Mouse (Mus musculus) liver, embryonic 14.5 days (tissue): ENCODE data around the gene Sik3. TPM values are rescaled to one million over a fixed set of nuclear protein-coding genes. Genes with fewer than 3 reads are reported as not detected.
"Not testable (repeated sequence)": the region's sequence is repeated elsewhere in the genome, so short reads cannot be mapped to it uniquely, and the experiment has no call there.

Source experiments
- ATAC-seq: fragments of 200-750 bp; cut with Nextera tagmentation; 2 replicates; pipeline ENCODE4 v1.8.0; 2017; ENCODE audit warnings: moderate number of reproducible peaks, mild to moderate bottlenecking, moderate library complexity; ENCODE audit not compliant: insufficient read depth
- DNase-seq, 3 experiments: peaks; one replicate each; pipeline ENCODE4 v3.0.0-alpha.2; 2012 to 2013; ENCODE audit warnings: low read depth in 3 of 3, low spot score in 3 of 3
- H3K27ac ChIP-seq: fragments of 300-500 bp; sonication (generic); 2 replicates; pipeline ENCODE4 v1.5.1; 2014; ENCODE audit warnings: moderate library complexity, mild to moderate bottlenecking, control low read depth, inconsistent platforms
- H3K27me3 ChIP-seq: fragments of 300-500 bp; sonication (generic); 2 replicates; pipeline ENCODE4 v1.6.1; 2014; ENCODE audit warnings: mild to moderate bottlenecking, low read length, moderate library complexity; ENCODE audit not compliant: control insufficient read depth, insufficient read depth
- H3K36me3 ChIP-seq: fragments of 300-500 bp; sonication (generic); replicated peaks from 2 replicates; pipeline ENCODE4 v1.6.1; 2014; ENCODE audit warnings: low read depth; ENCODE audit not compliant: control insufficient read depth, insufficient read depth
- H3K4me1 ChIP-seq, 2 experiments: fragments of 200-500 bp in 1 of 2; fragments of 300-500 bp in 1 of 2; sonication (generic) in 1 of 2; replicated peaks; 2 replicates each; pipeline ENCODE4 v1.6.1; 2012 to 2014; ENCODE audit warnings: antibody characterized with exemption in 1 of 2, inconsistent platforms in 1 of 2, low read length in 1 of 2; ENCODE audit not compliant: control insufficient read depth in 2 of 2, insufficient read depth in 2 of 2
- H3K4me2 ChIP-seq: fragments of 300-500 bp; sonication (generic); 2 replicates; pipeline ENCODE4 v1.6.1; 2014; ENCODE audit warnings: low read depth, mild to moderate bottlenecking, control low read depth, moderate library complexity
- H3K4me3 ChIP-seq, 2 experiments: fragments of 200-500 bp in 1 of 2; fragments of 300-500 bp in 1 of 2; sonication (generic) in 1 of 2; 2 replicates each; pipeline ENCODE4 v1.5.1; 2012 to 2014; ENCODE audit warnings: low read depth in 2 of 2, low read length in 2 of 2, mild to moderate bottlenecking in 2 of 2, control low read depth in 1 of 2, inconsistent platforms in 1 of 2, moderate library complexity in 1 of 2; ENCODE audit not compliant: insufficient read depth in 1 of 2
- H3K9ac ChIP-seq: fragments of 300-500 bp; sonication (generic); replicated peaks from 2 replicates; pipeline ENCODE4 v1.6.1; 2014; ENCODE audit warnings: mild to moderate bottlenecking, control low read depth, moderate library complexity
- H3K9me3 ChIP-seq: fragments of 300-500 bp; sonication (generic); 2 replicates; pipeline ENCODE4 v1.6.1; 2016; ENCODE audit warnings: low read length, mixed read lengths; ENCODE audit not compliant: control insufficient read depth
- CTCF ChIP-seq: IDR thresholded peaks from 2 replicates; pipeline ENCODE4 v1.5.1; 2016; ENCODE audit warnings: antibody characterized with exemption, low read depth, control low read depth
- EP300 ChIP-seq: IDR thresholded peaks from 2 replicates; pipeline ENCODE4 v1.6.1; 2016; ENCODE audit warnings: antibody characterized with exemption, low read depth
- WGBS: fragments of 180-500 bp; shearing (Covaris S2); extraction: QIAGEN DNeasy Blood & Tissue Kit; methylation state at CpG from one replicate; pipeline ENCODE4 v1.1.7; 2014; ENCODE audit not compliant: insufficient replicate concordance; 5-methylcytosine and 5-hydroxymethylcytosine counted together
- polyA plus RNA-seq, 2 experiments: library from polyadenylated mRNA; depleted of rRNA in 1 of 2; stranded (reverse) in 1 of 2; unstranded in 1 of 2; fragments of >200 nt; fragmentation: Nextera tagmentation in 1 of 2; extraction: Ambion mirVana in 1 of 2; gene quantifications; 2 replicates each; pipeline versions ENCODE4 v1.2.1 to v1.2.3; 2012 to 2014

Sik3 gene
- polyA plus RNA-seq, 2 experiments: 2.1 to 3.0 TPM

DNA sequence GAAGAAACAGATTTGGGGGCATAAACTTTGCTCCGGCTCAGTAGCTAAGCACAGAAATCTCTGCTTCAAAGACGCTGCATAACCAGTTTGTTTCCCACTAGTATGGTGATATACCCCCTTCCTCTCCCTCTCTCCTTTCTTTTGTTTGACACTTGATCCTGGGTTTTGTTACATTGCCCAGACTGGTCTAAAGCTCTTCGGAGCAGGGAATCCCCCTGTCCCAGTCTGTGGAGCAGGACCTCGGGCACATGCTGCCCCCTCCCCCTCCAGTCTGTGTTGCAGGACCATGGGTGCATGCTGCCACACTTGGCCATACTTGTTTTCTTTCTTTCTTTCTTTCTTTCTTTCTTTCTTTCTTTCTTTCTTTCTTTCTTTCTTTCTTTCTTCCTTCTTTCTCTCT is 77.4 kb downstream of the Sik3 start:
- H3K4me2 ChIP-seq: no peak overlapping the region
- H3K9me3 ChIP-seq: no peaks in the 10 kb centered on the region
- no peak overlapping the region for H3K27ac ChIP-seq
- no peak for ATAC-seq
- no peaks in the 10 kb centered on the region for H3K36me3 ChIP-seq
- no peaks in the 10 kb centered on the region for H3K27me3 ChIP-seq
- H3K4me3 ChIP-seq: no peak overlapping the region
- 61% methylated on average over 4 of the region's 4 CpGs for WGBS
- TF ChIP-seq EP300 (no peak), CTCF (no peak)
- peaks cover 0 to 13% of the 10 kb centered on the region in 2 experiments; a peak in 2 of 4 replicates for H3K4me1 ChIP-seq
- no peak overlapping the region for H3K9ac ChIP-seq
- DNase-seq: no peak

DNA sequence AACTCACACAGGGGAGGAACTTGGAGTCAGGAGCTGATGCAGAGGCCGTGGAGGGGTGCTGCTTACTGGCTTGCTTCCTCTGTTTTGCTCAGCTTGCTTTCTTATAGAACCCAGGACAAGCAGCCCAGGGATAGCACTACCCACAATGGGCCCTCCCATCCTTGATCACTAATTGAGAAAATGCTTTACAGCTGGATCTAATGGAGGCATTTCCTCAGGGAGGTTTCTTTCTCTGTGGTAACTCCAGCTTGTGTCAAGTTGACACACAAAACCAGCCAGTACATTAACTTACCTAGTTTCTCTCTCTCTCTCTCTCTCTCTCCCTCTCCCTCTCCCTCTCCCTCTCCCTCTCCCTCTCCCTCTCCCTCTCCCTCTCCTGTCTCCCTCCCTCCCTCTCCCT is 78.5 kb downstream of the Sik3 start:
- H3K27ac ChIP-seq, H3K27me3 ChIP-seq, H3K4me2 ChIP-seq, DNase-seq, H3K36me3 ChIP-seq, H3K9ac ChIP-seq, H3K4me3 ChIP-seq, ATAC-seq, H3K9me3 ChIP-seq: not testable (repeated sequence)
- peaks cover 0 to 11% of the 10 kb centered on the region in 2 experiments; a peak in 2 of 4 replicates for H3K4me1 ChIP-seq
- WGBS: 12% methylated on average over 1 of the region's 1 CpGs

DNA sequence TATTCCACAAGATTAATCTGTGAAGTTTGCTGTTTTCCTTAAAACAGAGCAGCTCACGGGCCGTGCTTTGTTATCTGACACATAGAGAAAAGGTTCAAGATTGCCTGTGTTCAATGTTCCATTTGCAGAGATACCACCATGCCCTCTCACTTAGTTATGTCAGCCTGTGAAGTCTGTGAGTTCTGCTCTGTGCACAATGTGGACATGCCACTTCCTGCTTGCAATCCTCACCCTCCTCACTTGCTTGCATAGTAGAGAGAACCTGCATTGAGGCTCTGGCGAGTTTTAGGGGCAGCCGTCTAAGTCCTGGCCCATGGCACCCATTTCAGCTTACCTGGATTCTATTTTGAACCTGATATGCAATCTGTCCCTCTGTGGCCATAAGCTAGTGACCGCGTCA is 80.0 kb downstream of the Sik3 start:
- WGBS: 65% methylated on average over 6 of the region's 6 CpGs
- TF ChIP-seq EP300 (no peak), CTCF (no peak)
- H3K9ac ChIP-seq: no peak overlapping the region
- H3K27me3 ChIP-seq: no peaks in the 10 kb centered on the region
- no peak overlapping the region for H3K4me2 ChIP-seq
- no peak overlapping the region for H3K4me3 ChIP-seq
- no peaks in the 10 kb centered on the region for H3K9me3 ChIP-seq
- ATAC-seq: no peak
- no peaks in the 10 kb centered on the region for H3K36me3 ChIP-seq
- no peak for DNase-seq
- H3K27ac ChIP-seq: no peak overlapping the region
- H3K4me1 ChIP-seq: peaks cover 0 to 8% of the 10 kb centered on the region in 2 experiments; a peak in 2 of 4 replicates

DNA sequence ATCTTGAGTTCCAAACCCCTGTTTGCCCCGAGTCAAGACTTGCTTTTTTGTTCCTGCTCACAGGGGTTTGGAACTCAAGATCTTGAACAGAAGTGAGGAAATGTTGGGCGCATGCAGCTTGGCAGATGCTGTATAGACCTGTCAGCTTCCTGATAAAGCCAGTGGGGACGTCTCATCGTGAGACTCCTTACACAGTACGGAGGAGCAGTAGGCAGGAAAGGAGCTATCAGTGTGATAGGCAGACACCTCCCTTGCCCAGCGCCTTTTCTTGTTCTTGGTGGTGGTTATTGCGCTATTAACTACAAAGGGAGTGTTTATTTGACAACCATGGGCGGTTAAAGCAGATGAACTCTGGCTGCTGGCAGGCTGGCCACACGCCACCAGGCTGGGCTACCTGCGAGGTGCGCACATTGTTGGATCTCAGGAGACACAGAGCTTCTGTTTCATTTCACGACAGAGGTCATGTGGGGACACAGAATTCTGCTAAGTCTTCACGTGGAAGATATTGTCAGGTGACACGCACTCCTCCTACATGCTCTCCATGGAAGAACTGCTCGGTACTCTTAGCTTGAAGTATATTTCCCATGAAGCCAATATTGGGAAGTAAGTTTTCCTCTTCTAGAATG is 85.9 kb downstream of the Sik3 start:
- peak; percentile 74; the same call in 1 of the 2 replicates for ATAC-seq

DNA sequence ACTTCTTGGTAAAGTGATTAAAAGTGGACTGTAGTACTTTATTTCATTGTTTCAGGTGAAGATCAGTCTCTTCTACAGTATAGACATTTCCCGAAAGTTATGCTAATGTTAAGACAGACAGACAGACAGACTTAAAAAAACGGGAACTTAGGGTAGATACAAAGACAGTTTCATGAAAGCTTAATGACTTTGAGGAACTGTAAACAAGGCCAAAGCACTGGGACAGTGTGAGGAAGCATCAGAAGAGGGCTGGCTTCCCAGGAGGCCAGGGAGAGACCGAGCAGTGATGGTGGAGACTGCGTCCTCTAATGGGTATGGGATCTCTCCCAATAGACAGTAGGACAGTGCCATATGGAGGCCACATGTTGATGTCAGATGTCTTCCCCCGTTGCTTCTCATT is 86.5 kb downstream of the Sik3 start:
- Histone ChIP-seq H3K36me3 (no peaks in the 10 kb centered on the region), H3K4me3 (no peak overlapping the region), H3K4me1 (peaks cover 11 to 12% of the 10 kb centered on the region in 2 experiments; a peak in 3 of 4 replicates), H3K4me2 (no peak overlapping the region), H3K27me3 (no peaks in the 10 kb centered on the region), H3K27ac (no peak overlapping the region), H3K9ac (no peak overlapping the region), H3K9me3 (no peaks in the 10 kb centered on the region)
- ATAC-seq: no peak
- TF ChIP-seq CTCF (no peak), EP300 (no peak)
- WGBS: 49% methylated on average over 5 of the region's 5 CpGs
- DNase-seq: no peak

More for the DNA sequence above, 85.9 kb downstream of the Sik3 start:
- DNase-seq: peak in 1 of 3 experiments; percentile 11
- Histone ChIP-seq H3K36me3 (no peaks in the 10 kb centered on the region), H3K4me1 (peaks cover 11 to 12% of the 10 kb centered on the region in 2 experiments; a peak in 3 of 4 replicates), H3K4me2 (peak overlapping the region; percentile 29), H3K27me3 (no peaks in the 10 kb centered on the region), H3K27ac (no peak overlapping the region), H3K9ac (no peak overlapping the region), H3K4me3 (no peak overlapping the region), H3K9me3 (no peaks in the 10 kb centered on the region)
- TF ChIP-seq EP300 (no peak), CTCF (no peak)
- 21% methylated on average over 15 of the region's 15 CpGs for WGBS
